Mouse (Mus musculus): ENCODE measurements around the gene Lats2.
"Not testable (repeated sequence)": the region's sequence is repeated elsewhere in the genome, so short reads cannot be mapped to it uniquely, and the experiment has no call there.

The Lats2 gene

DNA sequence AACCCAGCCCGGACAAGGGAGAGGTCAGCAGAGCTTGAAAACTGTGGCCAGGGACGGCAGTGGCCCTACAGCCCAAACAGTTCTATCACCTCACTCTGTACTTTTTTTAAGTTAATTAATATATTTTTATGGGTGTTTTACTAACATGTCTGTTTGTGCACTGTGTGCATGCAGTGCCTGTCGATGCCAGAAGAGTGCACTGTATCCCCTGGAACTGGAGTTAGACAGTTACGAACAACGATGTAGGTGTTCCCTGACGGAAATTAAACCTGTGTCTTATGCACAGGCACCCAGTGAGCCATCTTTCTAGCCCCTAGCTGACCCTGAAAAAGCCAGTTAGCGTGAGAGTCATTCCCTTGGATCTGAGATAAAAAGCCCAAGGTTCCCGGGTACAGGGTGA, 62.6 kb downstream of the Lats2 start:
- DNase-seq (ENCODE audit: low spot score in 2 of 2): no peak

DNA sequence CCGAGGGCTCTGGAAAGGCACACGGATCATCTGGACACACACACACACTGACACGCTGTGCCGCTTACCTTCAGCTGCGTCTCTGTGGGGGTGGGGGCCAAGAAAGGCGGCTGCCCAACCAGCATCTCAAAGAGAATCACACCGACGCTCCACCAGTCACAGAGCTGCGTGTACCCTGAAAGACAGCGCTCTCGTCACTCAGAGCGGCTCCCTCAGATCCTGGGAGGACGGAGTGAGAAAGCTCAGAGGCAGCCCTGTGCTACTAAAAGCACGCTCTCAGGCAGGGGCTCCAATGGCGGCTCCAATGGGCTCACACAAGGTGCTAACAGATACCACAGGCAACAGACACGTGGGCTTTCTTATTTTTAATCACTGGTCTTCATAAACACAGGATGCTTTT, 63.9 kb downstream of the Lats2 start:
- no peak for DNase-seq (ENCODE audit: low spot score in 2 of 2)

DNA sequence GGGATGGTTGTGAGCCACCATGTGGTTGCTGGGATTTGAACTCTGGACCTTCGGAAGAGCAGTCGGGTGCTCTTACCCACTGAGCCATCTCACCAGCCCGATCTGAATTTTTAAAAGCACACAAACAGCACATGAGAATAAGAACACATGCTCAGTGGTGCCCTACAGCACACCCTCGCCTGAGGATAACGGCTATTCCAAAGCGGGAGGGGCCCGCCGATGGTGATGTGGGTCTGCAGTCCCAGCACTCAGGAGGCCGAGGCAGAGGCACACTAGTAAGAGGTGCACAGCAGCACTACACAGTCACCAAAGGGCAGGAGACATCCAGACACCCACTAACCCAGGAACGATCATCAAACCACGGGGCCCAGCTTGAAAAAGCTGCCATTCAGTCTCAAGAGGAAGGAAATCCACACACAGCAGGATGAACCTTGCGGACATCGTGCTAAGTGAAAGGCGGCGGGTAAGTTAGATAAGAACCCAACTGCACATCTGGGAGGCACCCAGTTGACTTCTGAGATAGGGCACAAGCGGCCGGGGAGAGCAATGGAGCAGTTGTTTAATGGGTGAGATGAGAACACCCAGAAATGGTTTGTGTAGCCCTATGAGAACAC, 65.6 kb downstream of the Lats2 start:
- no peak for DNase-seq (ENCODE audit: low spot score in 2 of 2)

DNA sequence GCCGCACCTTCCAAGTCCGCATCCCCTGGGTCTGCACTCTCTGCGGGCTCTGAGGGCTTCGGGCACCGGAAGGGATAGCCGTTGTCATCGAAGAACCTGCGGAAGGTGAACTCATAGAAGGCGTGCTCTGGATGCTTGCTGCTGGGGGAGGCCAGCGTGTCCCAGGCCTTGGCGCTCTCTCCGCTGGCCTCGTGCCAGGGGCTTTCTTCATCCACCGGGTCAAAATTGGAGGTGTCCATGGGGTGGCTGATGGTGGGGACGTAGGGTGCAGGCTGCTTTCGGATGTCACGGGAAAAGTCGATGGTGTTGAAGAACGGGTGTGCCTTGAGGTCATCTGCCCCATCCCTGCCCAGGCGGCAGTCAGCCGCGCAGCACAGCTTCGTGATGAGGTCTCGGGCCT, 66.9 kb downstream of the Lats2 start:
- no peak for DNase-seq (ENCODE audit: low spot score in 2 of 2)

DNA sequence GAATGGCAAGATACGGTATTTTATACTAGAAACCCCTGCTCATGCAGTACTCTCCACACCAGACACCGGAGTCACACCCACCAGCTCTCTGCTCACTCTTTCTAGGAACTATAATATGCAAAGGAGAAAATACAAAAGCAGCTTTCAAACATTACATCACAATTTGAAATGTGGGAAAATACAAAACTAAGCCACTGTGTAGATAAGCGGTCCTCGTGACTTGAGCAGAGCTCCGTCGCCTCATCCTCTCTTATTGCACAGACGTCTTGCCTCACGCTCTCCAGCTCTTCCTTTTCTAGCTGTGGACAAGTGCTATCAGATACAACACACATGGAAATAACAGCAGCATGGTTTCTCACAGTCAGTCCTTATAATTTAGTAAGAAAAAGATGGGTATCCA, 67.5 kb downstream of the Lats2 start:
- no peak for DNase-seq (ENCODE audit: low spot score in 2 of 2)

DNA sequence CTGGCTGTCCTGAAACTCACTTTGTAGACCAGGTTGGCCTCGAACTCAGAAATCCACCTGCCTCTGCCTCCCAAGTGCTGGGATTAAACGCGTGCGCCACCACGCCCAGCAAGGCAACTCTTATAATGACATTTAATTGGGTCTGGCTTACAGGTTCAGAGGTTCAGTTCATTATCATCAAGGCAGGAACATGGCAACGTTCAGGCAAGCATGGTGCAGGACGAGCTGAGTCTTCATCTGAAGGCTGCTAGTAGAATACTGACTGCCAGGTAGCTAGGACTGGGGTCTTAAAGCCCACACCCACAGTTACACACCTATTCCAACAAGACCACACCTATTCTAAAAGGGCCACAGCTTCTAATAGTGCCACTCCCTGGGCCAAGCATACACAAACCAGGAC, 70.1 kb downstream of the Lats2 start:
- not testable (repeated sequence) for DNase-seq (ENCODE audit: low spot score in 2 of 2)

DNA sequence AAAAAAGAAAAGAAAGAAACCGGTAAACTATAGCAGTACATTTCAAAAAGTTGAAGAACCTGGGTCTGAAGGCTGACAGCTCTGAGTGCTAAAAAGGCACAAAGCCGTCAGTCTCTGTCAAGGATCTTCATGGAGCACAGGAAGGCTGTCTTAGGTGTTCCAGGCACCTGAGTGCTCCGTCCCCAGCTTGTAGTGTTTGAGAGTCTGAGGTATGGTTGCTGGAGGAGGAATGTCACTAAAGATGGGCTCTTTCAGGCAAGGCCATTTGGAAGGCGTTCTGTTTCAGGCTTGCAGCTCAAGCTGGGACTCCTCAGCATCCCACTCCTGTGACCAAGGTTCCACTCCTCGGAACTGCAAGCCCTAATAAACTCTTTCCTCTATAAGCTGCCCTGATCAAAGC, 70.7 kb downstream of the Lats2 start:
- no peak for DNase-seq (ENCODE audit: low spot score in 2 of 2)

DNA sequence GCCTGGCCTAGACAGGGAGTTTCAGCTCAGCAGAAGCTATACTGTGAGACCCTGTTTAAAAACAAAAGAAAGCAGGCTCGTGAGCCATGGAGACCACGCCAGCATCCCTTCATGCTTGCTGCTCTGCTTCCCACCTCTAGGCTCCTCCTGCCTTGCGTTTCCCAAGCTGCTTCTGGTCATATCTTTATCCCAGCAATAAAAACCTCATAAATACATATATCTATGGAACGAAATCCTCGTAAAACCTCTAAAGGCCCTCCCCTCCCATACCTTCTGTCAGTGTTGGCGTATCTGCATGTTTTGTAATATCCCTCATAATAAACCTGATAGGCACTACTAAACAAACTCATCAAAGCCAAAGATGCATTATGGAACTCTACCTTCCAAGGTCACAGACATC, 71.5 kb downstream of the Lats2 start:
- no peak for DNase-seq (ENCODE audit: low spot score in 2 of 2)

DNA sequence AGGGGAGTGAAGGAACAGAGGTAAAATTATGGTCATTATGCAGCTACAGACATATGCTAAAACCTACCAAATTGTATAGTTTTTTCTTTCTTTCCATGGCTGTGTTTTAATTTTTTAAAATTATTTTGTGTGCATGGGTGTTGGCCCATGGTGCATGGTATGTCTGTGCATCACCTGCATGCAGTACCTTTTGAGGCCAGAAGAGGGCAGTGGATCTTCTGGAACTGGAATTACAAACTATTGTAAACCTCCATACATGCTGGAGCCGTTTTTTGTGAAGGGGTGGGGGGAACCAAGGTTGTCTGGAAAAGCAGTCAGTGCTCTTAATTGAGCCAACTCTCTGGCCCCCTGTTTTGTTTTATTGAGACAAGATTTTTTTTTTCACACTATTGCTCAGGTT, 73.6 kb downstream of the Lats2 start:
- no peak for DNase-seq (ENCODE audit: low spot score in 2 of 2)

DNA sequence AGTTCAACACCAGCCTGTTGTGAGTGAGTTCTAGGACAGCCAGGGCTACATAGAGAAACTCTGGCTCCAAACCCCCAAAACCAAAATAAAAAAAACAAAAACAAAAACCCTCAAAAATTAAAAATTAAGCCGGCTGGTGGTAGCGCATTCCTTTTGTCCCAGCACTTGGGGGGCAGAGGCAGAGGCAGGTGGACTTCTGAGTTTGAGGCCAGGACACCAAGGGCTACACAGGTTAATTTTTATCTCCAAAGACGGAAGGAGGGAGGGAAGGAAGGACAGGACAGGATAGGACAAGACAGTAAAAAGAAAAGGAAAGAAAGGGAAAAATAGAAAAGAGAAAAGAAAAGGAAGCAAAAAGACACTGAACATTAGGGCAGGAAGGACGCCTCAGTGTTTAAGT, 75.4 kb downstream of the Lats2 start:
- no peak for DNase-seq (ENCODE audit: low spot score in 2 of 2)

DNA sequence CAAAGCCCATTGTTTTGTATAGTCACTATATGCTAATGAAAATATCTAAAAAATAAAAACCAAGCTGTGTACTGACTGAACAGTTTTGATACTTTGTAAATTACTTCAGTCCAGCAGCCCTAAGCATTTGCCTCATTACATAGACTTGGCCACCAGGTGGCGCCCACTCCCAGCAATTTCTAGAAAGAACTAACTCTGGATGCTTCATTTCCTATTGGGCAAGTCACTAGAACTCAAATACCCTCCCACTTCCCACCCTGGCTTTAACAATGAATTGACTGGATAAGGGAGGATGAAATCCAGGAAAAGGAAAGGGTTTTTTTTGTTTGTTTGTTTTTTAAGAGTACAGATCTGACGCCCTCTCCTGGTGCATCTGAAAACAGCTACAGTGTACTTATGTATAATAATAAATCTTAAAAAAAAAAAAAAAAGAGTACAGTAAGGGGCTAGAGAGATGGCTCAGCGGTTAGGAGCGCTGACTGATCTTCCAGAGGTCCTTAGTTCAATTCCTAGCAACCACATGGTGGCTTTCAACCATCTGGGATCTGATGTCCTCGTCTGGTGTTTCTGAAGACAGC, 78.1 kb downstream of the Lats2 start:
- DNase-seq (ENCODE audit: low spot score in 2 of 2): peak; percentile 61 to 65

DNA sequence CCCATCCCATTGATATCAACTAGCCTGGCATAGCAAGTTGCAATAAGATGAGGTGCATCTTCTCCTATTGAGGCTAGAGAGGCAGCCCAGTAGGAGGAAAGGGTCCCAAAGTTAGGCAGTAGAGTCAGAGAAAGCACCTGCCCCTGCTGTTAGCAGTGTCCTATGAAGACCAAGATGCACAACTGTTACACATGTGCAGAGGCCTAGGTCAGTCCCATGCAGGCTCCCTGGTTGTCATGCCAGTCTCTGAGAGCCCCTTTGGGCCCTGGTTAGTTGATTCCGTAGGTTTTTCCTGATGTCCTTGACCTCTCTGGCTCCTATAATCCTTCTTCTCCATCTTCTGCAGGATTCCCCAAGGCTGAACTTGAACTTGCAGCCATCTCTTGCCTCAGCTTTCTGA, 78.7 kb downstream of the Lats2 start:
- DNase-seq (ENCODE audit: low spot score in 2 of 2): no peak

DNA sequence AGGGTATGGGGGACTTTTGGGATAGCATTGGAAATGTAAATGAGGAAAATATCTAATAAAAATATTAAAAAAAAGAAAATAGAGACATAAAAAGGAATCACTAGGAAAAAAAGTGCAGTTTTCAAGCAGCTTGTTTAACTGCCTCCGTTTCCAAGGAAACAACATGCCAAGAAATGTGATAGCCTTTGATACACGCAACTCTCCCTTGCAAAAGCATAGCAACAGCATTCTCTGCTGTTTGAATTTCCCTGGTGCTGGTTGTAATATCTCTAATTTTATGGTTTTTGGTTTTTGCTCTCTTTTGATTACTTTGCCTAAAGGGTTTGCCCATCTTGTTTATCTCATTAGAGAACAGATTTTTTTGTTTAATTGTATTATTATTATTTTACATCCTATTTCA, 82.7 kb downstream of the Lats2 start:
- no peak for DNase-seq (ENCODE audit: low spot score in 2 of 2)

DNA sequence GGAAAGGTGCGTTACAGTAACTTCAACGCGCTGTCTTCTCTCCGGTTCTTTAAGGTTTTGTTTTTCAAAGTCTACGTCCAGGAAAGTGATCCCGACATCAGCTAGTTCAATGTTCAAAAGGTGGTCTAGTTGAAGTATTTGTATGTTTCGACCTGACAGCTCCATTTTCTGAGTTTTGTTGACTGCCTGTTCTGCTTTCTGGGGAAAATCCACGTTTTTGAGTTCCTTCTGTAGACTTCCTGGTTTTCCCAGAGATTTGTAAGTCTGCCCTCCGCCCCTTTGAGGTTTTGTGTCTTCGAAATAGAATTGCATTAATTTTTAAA, 92.6 kb downstream of the Lats2 start:
- no peak for DNase-seq (ENCODE audit: low spot score in 2 of 2)

DNA sequence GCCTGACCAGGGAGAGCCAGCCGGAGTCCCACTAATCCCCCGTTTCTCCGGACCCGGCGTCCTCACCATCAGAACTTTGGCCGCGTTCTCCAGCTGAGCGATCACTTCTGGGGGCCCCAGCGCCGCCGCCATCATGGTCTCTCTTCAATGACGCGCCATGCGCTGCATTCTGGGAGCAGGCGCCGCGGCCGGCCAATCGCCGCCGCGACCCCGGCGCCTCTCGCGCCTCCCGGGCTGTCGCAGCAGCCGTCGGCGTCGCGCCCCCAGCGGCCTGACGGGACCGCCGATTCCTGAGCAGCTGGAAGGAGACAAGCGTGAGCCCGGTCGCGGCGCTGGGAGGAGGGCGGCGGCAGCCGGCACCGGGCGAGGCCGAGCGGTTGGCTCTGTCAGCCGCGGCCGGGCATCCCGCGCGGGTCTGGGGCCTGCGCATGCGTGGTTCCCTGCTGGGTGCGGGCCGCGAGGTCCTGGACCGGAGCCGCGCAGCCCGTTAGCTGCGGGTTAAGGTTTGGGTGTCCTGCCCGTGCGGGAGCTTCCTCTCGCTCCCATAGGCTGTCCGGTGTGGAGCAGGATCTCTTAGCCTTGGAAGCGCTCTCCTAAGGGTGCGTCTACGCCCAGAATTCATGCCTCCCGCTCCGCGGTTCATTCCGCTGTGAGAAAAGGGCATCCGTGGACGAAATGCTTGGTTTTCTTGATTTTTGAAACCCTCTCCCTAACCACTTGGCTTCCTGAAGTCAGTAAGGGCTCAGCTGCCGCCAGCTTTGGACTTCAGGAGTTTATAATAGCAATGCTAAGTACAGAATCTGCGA, 93.2 kb downstream of the Lats2 start, which contains the start of gene Xpo4:
TSS of gene Xpo4 (minus strand) at position 609 of the 806 bp plus-strand sequence.
- peak; percentile 76 for DNase-seq (ENCODE audit: low spot score in 2 of 2)

DNA sequence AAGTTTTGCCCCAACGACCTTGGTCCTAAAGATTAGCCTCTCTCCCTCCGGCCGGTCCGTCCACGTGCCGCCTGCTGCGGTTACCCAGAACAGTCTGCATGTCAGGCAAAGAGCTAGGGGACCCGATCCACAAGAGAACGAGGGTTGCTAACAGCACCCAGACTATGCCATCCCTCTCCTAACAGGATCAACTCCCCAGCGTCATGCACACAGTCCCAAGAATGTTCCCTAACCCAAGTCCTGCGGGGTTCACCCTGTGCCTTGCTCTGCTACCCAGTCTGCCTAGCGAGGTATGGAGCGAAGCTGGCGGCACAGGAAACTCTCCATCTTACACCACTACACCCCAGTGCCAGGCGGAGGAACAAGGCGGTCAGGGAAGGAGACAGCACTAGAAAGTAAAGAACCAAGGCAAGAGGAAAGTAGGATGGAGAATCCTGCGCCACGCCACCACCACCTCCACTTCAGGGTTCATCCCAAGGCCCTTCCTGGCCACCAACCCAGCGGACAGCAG, 93.8 kb downstream of the Lats2 start:
- no peak for DNase-seq (ENCODE audit: low spot score in 2 of 2)

DNA sequence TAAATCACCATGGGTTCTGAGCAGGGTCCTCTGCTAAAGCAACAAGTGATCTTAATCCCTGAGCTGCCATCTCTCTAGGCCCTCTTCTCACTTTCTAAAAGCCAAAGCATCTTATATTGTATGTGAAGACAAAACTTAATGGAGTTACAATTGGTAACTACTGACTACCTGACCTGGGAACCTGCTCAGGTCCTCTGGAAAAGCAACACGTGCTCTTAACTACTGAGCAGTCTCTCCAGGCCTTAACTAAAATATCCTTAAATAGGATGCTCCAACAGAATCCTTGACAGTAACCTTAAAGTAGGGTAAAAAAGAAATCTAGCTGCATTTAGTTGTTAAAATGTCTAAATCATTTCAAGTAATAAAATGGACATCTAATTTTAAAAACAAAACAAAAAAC, 94.6 kb downstream of the Lats2 start:
- DNase-seq (ENCODE audit: low spot score in 2 of 2): no peak

DNA sequence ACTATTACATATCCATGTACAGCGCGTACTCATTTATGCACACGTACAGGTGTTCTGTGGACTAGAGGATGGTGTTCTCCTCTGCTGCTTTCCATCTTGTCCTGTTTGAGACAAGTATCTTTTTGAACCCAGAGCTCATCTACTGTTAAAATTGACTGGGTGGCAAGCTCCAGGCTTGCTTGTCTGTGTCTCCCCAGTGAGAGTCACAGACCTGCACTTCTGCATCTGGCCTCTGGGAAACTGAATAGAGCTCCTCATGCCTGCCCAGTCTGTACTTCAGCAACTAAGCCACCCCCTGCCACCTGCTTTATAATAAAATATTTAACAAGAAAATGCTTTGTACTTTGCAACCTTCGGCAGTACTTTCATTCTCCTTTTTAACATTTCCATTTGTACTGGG, 99.9 kb downstream of the Lats2 start:
- DNase-seq (ENCODE audit: low spot score in 2 of 2): no peak

DNA sequence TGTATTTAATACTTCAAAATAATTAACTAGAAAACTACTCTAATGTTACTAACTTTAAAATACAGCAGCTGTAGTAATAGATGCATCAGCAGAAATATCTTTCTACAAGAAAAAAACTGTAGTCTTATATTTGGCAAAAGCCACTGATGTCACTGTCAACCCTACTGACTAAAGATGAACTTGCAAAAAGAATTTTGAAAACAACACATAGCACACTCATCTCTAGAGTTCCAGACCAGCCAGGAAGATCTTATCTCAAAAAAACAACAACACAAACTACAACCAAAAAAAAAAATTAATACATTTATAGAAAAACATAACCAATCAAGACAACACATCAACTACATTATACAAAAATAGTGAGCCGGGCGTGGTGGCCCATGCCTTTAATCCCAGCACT, 100.7 kb downstream of the Lats2 start:
- no peak for DNase-seq (ENCODE audit: low spot score in 2 of 2)

DNA sequence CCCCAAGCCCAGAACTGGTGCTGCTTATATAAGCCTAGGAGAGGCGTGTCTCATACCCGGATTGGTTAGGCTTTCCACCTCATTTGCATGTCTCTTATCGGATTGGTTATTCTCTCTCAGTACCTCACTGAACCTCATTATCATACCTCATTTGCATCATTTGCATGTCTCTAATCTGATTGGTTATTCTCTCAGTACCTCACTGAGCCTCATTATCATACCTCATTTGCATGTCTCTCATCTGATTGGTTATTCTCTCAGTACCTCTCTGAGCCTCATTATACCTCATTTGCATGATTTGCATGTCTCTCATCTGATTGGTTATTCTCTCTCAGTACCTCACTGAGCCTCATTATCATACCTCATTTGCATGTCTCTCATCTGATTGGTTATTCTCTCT, 101.7 kb downstream of the Lats2 start:
- DNase-seq (ENCODE audit: low spot score in 2 of 2): not testable (repeated sequence)

DNA sequence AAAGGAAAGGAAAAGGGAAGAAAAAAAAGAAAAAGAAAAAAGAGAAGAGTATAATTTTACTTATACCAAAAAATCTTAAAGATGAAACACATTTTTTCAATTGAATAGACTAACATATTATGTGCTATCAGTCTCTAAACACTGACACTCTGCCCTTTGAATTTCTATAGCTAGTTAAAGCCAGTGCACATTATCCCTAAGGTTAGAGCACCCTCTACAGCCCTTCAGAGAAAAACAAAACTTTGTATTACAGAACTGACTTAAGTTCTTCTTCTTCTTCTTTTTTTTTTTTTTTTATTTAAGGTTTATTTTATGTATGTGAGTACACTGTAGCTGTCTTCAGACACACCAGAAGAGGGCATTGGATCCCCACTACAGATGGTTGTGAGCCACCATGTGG, 108.7 kb downstream of the Lats2 start:
- DNase-seq (ENCODE audit: low spot score in 2 of 2): no peak

DNA sequence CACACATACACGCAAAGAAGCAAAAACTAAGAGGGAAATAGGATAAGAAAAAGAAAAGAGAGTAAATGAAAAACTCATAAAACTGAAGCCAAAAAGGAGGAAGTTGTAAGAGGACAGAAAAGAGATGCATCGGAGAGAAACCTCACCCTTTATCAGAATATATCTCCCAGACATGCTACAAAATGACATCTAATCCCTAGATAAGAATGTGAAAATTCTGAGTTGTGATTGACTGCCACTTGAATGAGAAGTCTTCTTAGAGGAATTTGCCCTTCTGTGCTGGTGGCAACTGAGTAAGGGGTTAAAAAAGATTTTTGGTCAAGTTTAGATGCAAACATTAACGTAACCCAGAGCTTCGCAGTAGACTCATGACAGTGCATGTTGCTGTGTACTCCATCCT, 112.0 kb downstream of the Lats2 start:
- DNase-seq (ENCODE audit: low spot score in 2 of 2): no peak

Data from right cerebral cortex, postnatal 36 days (tissue).